Mouse (Mus musculus): ENCODE data around the gene Zfp105. TPM values are rescaled to one million over a fixed set of nuclear protein-coding genes. Genes with fewer than 3 reads are reported as not detected.

The Zfp105 gene
- polyA plus RNA-seq (2012; rRNA removed): 1.8 and 1.9 TPM in 2 replicates

GRCm38 (mm10) chr9:122922936-122923381 is at the start of gene Zfp105:
Zfp105 (plus strand) TSS chr9:122923072.

GRCm38 (mm10) chr9:122885385-122885784 is 37.5 kb upstream of the Zfp105 start, which contains the start of gene Zkscan7:
Zkscan7 (plus strand) TSS chr9:122885685.

GRCm38 (mm10) chr9:122950643-122951475 is 28.0 kb downstream of the Zfp105 start, which contains the start of the genes 1110059G10Rik and Kif15:
1110059G10Rik (minus strand) TSS chr9:122951000.
Kif15 (plus strand) TSS chr9:122951046.

Other genes starting within 250 kb of the Zfp105 start
- 0.24 TPM in 1 of 2 replicates, not detected in the other for gene Topaz1, start 175.7 kb upstream of the Zfp105 start, polyA plus RNA-seq (2012; rRNA removed)
- gene Tcaim, start 117.5 kb upstream of the Zfp105 start, polyA plus RNA-seq (2012; rRNA removed): 2.6 and 3.0 TPM in 2 replicates
- not detected in 2 replicates for gene Gm35549, start 79.0 kb upstream of the Zfp105 start, polyA plus RNA-seq (2012; rRNA removed)
- 29.6 and 29.7 TPM in 2 replicates for gene Zfp445, start 57.1 kb upstream of the Zfp105 start, polyA plus RNA-seq (2012; rRNA removed)
- 3.1 and 3.9 TPM in 2 replicates for gene Zkscan7, start 37.4 kb upstream of the Zfp105 start, polyA plus RNA-seq (2012; rRNA removed)
- gene 1110059G10Rik, start 27.9 kb downstream of the Zfp105 start, polyA plus RNA-seq (2012; rRNA removed): 1.3 and 1.5 TPM in 2 replicates
- 1.3 and 6.7 TPM in 2 replicates for gene Kif15, start 28.0 kb downstream of the Zfp105 start, polyA plus RNA-seq (2012; rRNA removed)
- 28.2 and 34.1 TPM in 2 replicates for gene Tmem42, start 98.3 kb downstream of the Zfp105 start, polyA plus RNA-seq (2012; rRNA removed)
- 0.15 and 0.24 TPM in 2 replicates for gene Tgm4, start 111.7 kb downstream of the Zfp105 start, polyA plus RNA-seq (2012; rRNA removed)
- gene Zdhhc3, start 190.1 kb downstream of the Zfp105 start, polyA plus RNA-seq (2012; rRNA removed): 251 and 334 TPM in 2 replicates
- gene Exosc7, start 190.1 kb downstream of the Zfp105 start, polyA plus RNA-seq (2012; rRNA removed): 30.1 and 33.1 TPM in 2 replicates
- gene Clec3b, start 227.9 kb downstream of the Zfp105 start, polyA plus RNA-seq (2012; rRNA removed): 89.9 and 107 TPM in 2 replicates